ENCODE assay signal across 20 mouse cellular contexts in the genomic region with DNA sequence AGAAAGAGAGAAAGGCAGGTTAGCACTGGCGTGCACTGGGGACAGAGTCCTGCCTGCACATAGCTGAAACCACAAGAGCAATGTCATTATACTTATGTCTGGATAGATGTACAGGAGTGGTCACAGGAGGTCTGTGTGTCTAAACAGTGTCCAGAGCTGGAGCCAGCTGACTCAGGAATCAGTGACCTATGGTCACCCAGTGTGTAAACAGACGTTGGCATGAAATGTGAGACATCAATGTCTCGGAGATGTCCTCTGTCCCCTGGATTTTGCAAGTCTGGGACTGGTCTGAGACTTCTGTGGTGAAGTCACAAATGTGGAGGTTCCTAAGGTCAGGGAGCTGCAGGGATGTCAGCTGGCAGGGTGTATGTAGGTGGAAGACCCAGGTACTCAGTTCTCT. TPM values are rescaled to one million over a fixed set of nuclear protein-coding genes. Genes with fewer than 3 reads are reported as not detected.
"Had no signal": no experiment of that assay in that cellular context is flagged by ENCODE, and none has a peak within 500 bp of the region (broad histone marks: within the 10 kb centered on the region; RNA-seq: fewer than 3 reads in every experiment).

No protein-coding gene starts in this region.

- H3K9me3 ChIP-seq: liver, embryonic 15.5 days; lung, embryonic 15.5 days; midbrain, embryonic 13.5 days; midbrain, embryonic 15.5 days; neural tube, embryonic 12.5 days had no signal

- H3K36me3 ChIP-seq: liver, embryonic 15.5 days; lung, embryonic 15.5 days; midbrain, embryonic 13.5 days; midbrain, embryonic 15.5 days; neural tube, embryonic 12.5 days had no signal

- H3K27me3 ChIP-seq: liver, embryonic 15.5 days; lung, embryonic 15.5 days; midbrain, embryonic 13.5 days; midbrain, embryonic 15.5 days; neural tube, embryonic 12.5 days had no signal

- ATAC-seq: lung, postnatal 0 days; midbrain, embryonic 13.5 days; midbrain, embryonic 15.5 days had no signal

- H3K4me1 ChIP-seq: liver, embryonic 15.5 days; lung, embryonic 15.5 days; midbrain, embryonic 13.5 days; midbrain, embryonic 15.5 days; neural tube, embryonic 12.5 days had no signal

- H3K4me2 ChIP-seq: liver, embryonic 15.5 days; lung, embryonic 15.5 days; midbrain, embryonic 11.5 days; midbrain, embryonic 13.5 days; midbrain, embryonic 15.5 days; neural tube, embryonic 12.5 days had no signal

- DNase-seq: lung, adult 2 months; lung, postnatal 14 days; retina, postnatal 1 day; right cerebral cortex, adult 18-20 months; right cerebral cortex, postnatal 25 days; right cerebral cortex, postnatal 4 days; spleen, adult 18-20 months; thymus, adult 18-20 months; thymus, postnatal 14 days; thymus, postnatal 36 days had no signal

- H3K4me3 ChIP-seq: liver, embryonic 15.5 days; lung, embryonic 15.5 days; megakaryocyte, embryonic 14.5 days; midbrain, embryonic 13.5 days; midbrain, embryonic 15.5 days; neural tube, embryonic 12.5 days had no signal

- H3K27ac ChIP-seq: liver, embryonic 15.5 days; lung, embryonic 15.5 days; macrophage; midbrain, embryonic 13.5 days; midbrain, embryonic 15.5 days; neural tube, embryonic 12.5 days had no signal

- H3K9ac ChIP-seq: liver, embryonic 15.5 days; lung, embryonic 15.5 days; midbrain, embryonic 13.5 days; midbrain, embryonic 15.5 days; neural tube, embryonic 12.5 days had no signal

RNA-seq across cellular contexts. Expression of gene Col15a1, which starts 50.2 kb away (rescaled TPM):
- total RNA-seq: neutrophil, adult 5-6 weeks had no signal
